Mouse (Mus musculus): Measurements from ENCODE around the gene Tmem51. TPM values are rescaled to one million over a fixed set of nuclear protein-coding genes. Genes with fewer than 3 reads are reported as not detected.

Gene Tmem51
- total RNA-seq, 1 experiment = 13.6 TPM

DNA sequence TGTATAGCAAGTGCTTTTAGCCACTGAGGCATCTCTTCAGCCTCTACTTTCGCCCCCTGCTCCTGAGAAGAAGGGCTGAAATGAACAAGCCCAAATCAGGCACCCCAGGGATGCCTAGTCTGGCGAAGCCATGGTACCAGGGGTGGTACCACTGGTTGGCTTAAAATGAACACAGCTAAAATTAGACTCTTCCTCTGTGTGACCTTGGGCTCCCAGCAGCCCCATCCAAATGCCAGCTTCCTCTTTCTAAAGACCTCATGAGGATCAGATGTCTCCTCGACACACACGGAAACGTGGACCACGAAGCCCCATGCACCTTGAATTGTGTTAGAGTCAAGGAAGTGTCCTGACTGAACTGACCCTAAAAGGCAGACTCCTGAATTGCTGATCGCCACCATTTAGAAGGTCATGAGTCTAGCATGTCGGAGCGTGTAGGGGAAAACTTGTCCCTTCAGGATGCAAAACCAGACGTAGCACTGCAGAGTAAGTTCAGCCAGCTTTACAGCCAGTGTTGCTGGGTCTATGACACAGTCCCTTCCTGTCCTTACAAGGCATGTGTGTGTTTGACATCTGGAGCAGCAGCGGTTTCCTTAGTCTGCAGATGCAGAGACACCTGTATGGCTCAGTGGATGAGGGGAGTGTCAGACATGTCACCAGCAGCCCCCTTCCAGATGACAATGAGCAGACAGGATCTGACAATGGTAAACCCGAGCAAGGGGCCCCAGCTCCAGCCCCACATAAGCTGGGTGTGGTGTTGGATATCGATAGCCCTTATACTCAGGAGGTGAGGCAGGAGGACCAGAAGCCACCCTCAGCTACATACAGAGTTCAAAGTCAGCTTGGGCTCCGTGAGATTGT lies 4.2 kb downstream of the Tmem51 start:
- in situ Hi-C loops (cut with MboI; ENCODE audit: low sequenced_read_pairs in 2 of 2, unreplicated experiment in 2 of 2) = no loop called here
- no peak for DNase-seq (ENCODE audit: low read depth, low spot score)
- no peaks in the 10 kb centered on the region for H3K9me3 ChIP-seq (ENCODE audit: control insufficient read depth, insufficient read depth, low read depth, low read length)
- H3K27ac ChIP-seq (ENCODE audit: insufficient read depth, low read depth, low read length, poor library complexity, severe bottlenecking) = no peak overlapping the region
- no peaks in the 10 kb centered on the region for H3K36me3 ChIP-seq (ENCODE audit: control insufficient read depth, insufficient read depth, low read length, poor library complexity, severe bottlenecking)
- TF ChIP-seq ZC3H11A (IDR thresholded peaks at IDR 0.05; ENCODE audit: borderline replicate concordance, low read depth, low read length) (no peak), HCFC1 (IDR thresholded peaks at IDR 0.05; ENCODE audit: borderline replicate concordance, insufficient read depth, low read length) (no peak), MAFK (IDR thresholded peaks at IDR 0.05; ENCODE audit: insufficient read depth, low read depth, low read length) (no peak), ZNF384 (IDR thresholded peaks at IDR 0.05; ENCODE audit: low read depth, low read length) (no peak), CHD2 (IDR thresholded peaks at IDR 0.05; ENCODE audit: low read depth, low read length) (no peak)
- peaks cover 19 to 39% of the 10 kb centered on the region in 2 experiments; a peak in 3 of 4 replicates for H3K4me1 ChIP-seq (ENCODE audit: control insufficient read depth in 2 of 2, insufficient read depth in 2 of 2, low read length in 2 of 2, poor library complexity in 1 of 2)
- no peak overlapping the region for H3K9ac ChIP-seq (ENCODE audit: insufficient read depth, low read depth, low read length, poor library complexity, severe bottlenecking)
- no peak overlapping the region for H3K4me3 ChIP-seq (ENCODE audit: insufficient read depth in 1 of 2, low read depth in 1 of 2, low read length in 2 of 2, poor library complexity in 1 of 2, severe bottlenecking in 1 of 2)

DNA sequence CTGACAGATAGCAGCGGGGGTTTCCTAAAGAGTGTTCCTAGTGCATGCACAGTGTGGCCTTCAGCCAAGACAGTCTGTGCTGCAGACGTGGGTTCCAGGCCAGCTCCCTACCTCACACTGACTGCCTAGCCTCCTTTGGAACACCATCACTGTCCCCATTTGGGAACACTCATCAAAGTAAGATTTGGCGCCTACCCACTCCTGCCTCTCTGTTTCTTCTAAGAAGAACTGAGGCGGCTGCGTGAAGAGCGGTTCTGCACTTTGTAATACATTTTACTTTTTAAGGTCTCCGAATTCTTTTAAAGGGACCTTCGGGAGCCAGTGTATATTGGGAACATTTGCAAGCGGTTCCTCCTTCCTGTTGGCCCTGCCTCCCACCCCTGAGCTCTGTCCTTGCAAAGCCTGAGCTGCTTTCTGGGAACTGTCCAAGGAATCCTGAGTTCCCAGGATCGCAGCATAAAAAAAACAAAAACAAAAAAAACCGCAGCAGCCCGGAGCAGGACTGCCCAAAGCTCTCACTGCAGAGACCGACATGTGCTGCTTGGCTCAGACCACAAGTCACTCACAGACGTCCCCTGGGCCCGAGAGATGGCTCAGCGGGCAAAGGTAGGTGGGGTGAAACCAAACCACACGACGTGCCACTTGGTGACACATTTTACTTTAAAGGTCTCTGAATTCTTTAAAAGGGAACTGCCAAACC lies 6.4 kb downstream of the Tmem51 start:
- no peak overlapping the region; a peak in 1 of 4 replicates for H3K4me3 ChIP-seq (ENCODE audit: insufficient read depth in 1 of 2, low read depth in 1 of 2, low read length in 2 of 2, poor library complexity in 1 of 2, severe bottlenecking in 1 of 2)
- peaks cover 26 to 53% of the 10 kb centered on the region in 2 experiments for H3K4me1 ChIP-seq (ENCODE audit: control insufficient read depth in 2 of 2, insufficient read depth in 2 of 2, low read length in 2 of 2, poor library complexity in 1 of 2)
- TF ChIP-seq ZNF384 (IDR thresholded peaks at IDR 0.05; ENCODE audit: low read depth, low read length) (peak; percentile 74), MAFK (IDR thresholded peaks at IDR 0.05; ENCODE audit: insufficient read depth, low read depth, low read length) (no peak), ZC3H11A (IDR thresholded peaks at IDR 0.05; ENCODE audit: borderline replicate concordance, low read depth, low read length) (no peak)
- in situ Hi-C loops (cut with MboI; ENCODE audit: low sequenced_read_pairs in 2 of 2, unreplicated experiment in 2 of 2) = no loop called here
- no peaks in the 10 kb centered on the region for H3K9me3 ChIP-seq (ENCODE audit: control insufficient read depth, insufficient read depth, low read depth, low read length)
- H3K36me3 ChIP-seq (ENCODE audit: control insufficient read depth, insufficient read depth, low read length, poor library complexity, severe bottlenecking) = no peaks in the 10 kb centered on the region
- H3K27ac ChIP-seq (ENCODE audit: insufficient read depth, low read depth, low read length, poor library complexity, severe bottlenecking) = no peak overlapping the region
- no peak for DNase-seq (ENCODE audit: low read depth, low spot score)
- H3K9ac ChIP-seq (ENCODE audit: insufficient read depth, low read depth, low read length, poor library complexity, severe bottlenecking) = no peak overlapping the region

- TF ChIP-seq ZNF384 (IDR thresholded peaks at IDR 0.05; ENCODE audit: low read depth, low read length) (no peak), MAFK (IDR thresholded peaks at IDR 0.05; ENCODE audit: insufficient read depth, low read depth, low read length) (no peak), ZC3H11A (IDR thresholded peaks at IDR 0.05; ENCODE audit: borderline replicate concordance, low read depth, low read length) (no peak), HCFC1 (IDR thresholded peaks at IDR 0.05; ENCODE audit: borderline replicate concordance, insufficient read depth, low read length) (no peak), CHD2 (IDR thresholded peaks at IDR 0.05; ENCODE audit: low read depth, low read length) (no peak)
- DNase-seq (ENCODE audit: low read depth, low spot score) = no peak
- Histone ChIP-seq H3K27ac (ENCODE audit: insufficient read depth, low read depth, low read length, poor library complexity, severe bottlenecking) (no peak overlapping the region), H3K9me3 (ENCODE audit: control insufficient read depth, insufficient read depth, low read depth, low read length) (no peaks in the 10 kb centered on the region), H3K4me3 (ENCODE audit: insufficient read depth in 1 of 2, low read depth in 1 of 2, low read length in 2 of 2, poor library complexity in 1 of 2, severe bottlenecking in 1 of 2) (no peak overlapping the region; a peak in 1 of 4 replicates), H3K4me1 (ENCODE audit: control insufficient read depth in 2 of 2, insufficient read depth in 2 of 2, low read length in 2 of 2, poor library complexity in 1 of 2) (peaks cover 34 to 55% of the 10 kb centered on the region in 2 experiments), H3K9ac (ENCODE audit: insufficient read depth, low read depth, low read length, poor library complexity, severe bottlenecking) (no peak overlapping the region), H3K36me3 (ENCODE audit: control insufficient read depth, insufficient read depth, low read length, poor library complexity, severe bottlenecking) (no peaks in the 10 kb centered on the region)
- in situ Hi-C loops (cut with MboI; ENCODE audit: low sequenced_read_pairs in 2 of 2, unreplicated experiment in 2 of 2) = no loop called here
Observed at GRCm38 (mm10) chr4:142076883-142077282, 7.2 kb downstream of the Tmem51 start.

DNA sequence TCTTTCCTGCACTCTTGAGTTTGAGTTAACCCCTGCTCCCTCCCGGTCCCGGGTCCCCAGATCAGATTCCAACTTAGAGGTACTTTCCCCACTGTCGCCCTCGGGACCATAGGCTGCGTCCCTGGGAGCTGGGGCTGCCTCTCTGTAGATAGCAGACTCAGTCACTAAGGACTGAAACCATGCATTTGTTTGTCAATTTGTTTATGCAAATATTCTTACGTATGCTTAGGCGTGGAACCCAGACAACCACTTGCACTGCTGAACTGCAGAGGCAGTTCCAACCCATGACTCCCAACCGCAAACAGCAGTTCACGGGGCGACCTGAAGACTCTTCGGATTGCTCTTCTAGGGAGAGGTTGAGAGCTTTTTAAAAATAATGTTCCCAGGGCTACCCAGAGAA lies 8.2 kb downstream of the Tmem51 start:
- Histone ChIP-seq H3K27ac (ENCODE audit: insufficient read depth, low read depth, low read length, poor library complexity, severe bottlenecking) (no peak overlapping the region), H3K9ac (ENCODE audit: insufficient read depth, low read depth, low read length, poor library complexity, severe bottlenecking) (no peak overlapping the region), H3K36me3 (ENCODE audit: control insufficient read depth, insufficient read depth, low read length, poor library complexity, severe bottlenecking) (no peaks in the 10 kb centered on the region), H3K4me1 (ENCODE audit: control insufficient read depth in 2 of 2, insufficient read depth in 2 of 2, low read length in 2 of 2, poor library complexity in 1 of 2) (peaks cover 35 to 52% of the 10 kb centered on the region in 2 experiments), H3K9me3 (ENCODE audit: control insufficient read depth, insufficient read depth, low read depth, low read length) (no peaks in the 10 kb centered on the region), H3K4me3 (ENCODE audit: insufficient read depth in 1 of 2, low read depth in 1 of 2, low read length in 2 of 2, poor library complexity in 1 of 2, severe bottlenecking in 1 of 2) (no peak overlapping the region)
- no peak for TF ChIP-seq CHD2 (IDR thresholded peaks at IDR 0.05; ENCODE audit: low read depth, low read length)
- no peak for TF ChIP-seq HCFC1 (IDR thresholded peaks at IDR 0.05; ENCODE audit: borderline replicate concordance, insufficient read depth, low read length)
- DNase-seq (ENCODE audit: low read depth, low spot score) = no peak
- in situ Hi-C loops (cut with MboI; ENCODE audit: low sequenced_read_pairs in 2 of 2, unreplicated experiment in 2 of 2) = no loop called here
